Mouse (Mus musculus): Measurements from ENCODE around the gene Aff1.

The Aff1 gene

DNA sequence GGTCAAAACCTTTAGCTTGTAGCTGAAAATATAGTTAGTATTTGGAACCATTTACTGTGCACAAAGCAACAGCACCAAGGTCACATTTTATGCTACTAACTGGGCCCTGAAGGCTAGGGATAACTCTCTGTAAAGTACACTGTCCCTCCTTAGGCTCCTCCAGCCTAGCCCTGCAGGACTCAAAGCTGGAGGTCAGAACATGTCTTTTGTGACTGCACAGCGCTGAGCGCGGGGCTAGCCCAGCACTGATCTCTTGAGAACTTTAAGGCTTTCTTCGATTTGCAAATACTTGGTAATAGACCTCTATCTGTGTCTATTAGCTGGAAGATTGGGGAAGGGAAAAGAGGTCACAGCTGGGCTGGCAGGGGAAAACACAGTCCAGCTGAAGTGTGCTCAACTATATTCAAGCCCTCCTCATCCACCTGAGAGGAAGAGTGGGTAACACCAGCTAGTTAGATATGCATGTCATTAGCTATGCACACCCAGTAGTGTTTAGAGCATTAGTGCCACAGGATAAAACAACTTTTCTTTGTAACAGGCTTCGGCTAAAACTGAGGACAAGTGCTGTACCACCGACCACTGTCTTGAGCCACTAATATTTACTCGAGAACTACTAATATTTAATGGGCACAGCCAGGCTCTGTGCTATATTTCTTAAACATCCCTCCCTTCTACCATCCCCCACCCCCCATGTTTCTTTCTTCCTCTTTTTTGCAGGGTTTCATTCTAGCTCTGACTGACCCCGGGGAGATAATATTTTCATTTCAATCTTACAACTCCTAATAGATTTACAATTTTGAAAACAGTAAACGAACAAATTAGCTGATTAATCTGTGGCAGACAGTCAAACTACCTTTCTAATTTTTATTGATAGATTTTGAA is 33.3 kb downstream of the Aff1 start:
- no peak for DNase-seq (ENCODE audit: extremely low read depth, low read depth)

DNA sequence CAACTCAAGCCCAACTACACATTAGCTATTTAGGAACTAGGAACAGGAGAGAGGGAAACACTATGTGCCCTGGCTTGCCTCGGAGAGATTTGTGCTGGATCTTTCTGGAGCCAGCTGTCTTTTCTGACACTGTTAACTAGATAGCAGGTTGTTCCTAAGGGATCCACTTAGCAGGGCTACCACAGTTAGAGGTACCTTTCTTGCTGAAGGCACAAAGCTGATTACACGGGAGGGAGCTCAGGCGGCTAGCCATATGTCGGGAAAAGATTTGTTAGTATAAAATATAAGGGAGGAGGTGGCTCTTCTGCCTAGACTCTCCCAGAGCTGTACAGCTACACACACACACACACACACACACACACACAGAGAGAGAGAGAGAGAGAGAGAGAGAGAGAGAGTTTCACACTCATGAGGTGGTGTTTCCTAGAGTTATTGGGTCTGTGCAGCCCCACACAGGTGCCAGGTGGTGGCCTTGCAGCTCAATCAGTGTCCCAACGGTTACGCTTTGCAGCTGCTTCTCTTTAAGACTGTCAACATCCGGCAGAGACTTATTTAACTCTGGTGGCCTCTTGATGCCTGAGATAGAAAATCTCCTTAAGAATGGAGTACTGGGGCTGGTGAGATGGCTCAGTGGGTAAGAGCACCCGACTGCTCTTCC is 34.2 kb downstream of the Aff1 start:
- DNase-seq (ENCODE audit: extremely low read depth, low read depth): no peak

DNA sequence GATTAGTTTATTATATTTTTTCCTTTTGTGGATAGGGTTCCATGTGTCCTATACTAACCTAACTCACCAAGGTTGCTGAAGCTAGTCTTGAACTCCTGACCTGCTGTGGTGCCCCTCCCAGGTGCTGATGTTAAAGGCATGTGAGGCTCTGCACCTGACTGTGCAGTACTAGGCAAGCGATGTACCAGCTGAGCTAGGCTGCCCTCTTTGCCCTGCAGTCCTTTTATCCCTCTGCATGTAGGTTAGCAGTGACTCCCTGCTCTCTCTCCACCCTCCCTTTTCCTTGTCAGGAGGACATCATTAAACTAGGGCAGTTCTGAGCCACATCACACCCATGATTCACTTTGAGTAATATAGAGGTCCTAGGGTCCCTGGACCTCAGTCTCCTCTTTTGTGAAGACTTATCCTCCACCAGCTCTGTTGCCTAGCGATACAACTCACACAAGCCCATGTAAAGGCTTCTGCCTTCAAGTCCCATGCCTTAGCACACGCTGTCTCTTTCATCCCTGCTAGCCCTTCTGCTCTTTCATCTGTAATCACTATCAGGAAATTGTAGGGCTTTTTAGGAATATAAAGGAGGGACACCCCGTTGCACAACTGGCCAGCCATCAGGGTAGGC is 35.7 kb downstream of the Aff1 start:
- no peak for DNase-seq (ENCODE audit: extremely low read depth, low read depth)

DNA sequence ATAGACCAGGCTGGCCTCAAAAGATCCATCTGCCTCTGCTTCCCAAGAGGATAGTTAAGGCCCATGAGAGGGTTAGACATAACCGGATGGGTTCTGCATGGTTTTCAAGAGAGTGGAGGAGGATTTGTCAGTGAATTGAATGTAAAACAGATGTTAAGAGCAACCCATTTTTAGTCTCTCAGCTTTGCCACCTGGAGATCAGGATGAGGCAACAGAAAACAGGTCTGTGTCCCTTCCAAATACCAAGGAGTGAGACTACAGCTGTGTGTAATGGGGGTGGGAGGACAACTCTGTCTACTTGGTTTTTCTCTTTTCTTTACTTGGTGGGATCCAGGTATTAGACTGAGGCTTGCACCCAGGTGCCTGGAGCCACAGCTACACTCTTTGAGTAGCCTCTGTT is 37.1 kb downstream of the Aff1 start:
- no peak for DNase-seq (ENCODE audit: extremely low read depth, low read depth)

DNA sequence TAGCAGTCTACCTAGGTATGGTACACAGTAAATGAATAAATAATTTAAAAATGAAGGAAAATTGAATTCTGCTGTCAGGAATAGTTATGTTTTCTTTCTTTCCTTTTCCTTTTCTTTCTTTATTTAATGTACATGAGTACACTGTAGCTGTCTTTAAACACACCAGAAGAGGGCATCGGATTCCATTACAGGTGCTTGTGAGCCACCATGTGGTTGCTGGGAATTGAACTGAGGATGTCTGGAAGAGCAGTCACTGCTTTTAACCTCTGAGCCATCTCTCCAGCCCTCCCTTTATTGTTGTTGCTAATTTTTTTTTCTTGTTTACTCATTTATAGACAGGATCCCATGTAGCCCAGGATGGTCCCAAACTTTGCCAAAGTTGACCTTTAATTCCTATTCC is 38.0 kb downstream of the Aff1 start:
- no peak for DNase-seq (ENCODE audit: extremely low read depth, low read depth)

DNA sequence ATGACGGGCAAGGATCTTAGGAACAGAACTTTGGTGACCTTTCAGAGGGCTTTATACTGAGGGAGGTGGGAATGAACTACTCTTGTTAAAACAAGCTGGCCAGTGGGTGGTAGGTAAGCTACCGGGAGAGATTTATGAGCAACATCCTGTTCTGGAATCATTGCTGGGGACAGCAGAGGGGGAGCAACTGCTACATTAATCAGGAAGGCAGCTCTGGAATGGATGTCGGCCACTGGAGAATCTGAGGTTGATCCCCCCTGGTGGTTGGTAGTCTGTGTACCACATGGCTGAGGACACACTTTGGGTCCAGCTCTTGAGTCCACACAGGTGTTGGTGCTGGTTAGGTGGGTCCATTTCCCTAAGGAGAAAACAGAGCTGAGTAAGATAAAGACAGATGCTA is 38.6 kb downstream of the Aff1 start:
- DNase-seq (ENCODE audit: extremely low read depth, low read depth): no peak

DNA sequence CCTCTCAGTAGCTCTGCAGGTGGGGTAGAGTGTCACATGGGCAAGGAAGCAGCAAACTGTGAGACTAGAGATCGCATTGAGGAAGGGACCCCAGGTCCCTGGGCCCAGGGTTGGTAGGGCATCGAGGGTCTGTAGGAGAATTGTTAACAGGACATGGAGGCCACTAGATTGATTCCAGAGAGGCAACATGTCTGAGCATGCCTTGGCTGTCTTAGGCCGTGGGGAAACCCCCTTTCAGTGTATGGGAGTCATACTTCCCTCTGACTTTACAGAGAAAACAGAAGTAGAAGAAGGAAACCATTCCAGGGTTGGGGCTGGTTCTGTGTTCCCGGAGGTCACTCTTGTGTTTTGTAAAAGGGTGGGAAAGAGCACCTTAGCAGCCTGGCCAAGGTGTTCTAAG is 40.4 kb downstream of the Aff1 start:
- no peak for DNase-seq (ENCODE audit: extremely low read depth, low read depth)

DNA sequence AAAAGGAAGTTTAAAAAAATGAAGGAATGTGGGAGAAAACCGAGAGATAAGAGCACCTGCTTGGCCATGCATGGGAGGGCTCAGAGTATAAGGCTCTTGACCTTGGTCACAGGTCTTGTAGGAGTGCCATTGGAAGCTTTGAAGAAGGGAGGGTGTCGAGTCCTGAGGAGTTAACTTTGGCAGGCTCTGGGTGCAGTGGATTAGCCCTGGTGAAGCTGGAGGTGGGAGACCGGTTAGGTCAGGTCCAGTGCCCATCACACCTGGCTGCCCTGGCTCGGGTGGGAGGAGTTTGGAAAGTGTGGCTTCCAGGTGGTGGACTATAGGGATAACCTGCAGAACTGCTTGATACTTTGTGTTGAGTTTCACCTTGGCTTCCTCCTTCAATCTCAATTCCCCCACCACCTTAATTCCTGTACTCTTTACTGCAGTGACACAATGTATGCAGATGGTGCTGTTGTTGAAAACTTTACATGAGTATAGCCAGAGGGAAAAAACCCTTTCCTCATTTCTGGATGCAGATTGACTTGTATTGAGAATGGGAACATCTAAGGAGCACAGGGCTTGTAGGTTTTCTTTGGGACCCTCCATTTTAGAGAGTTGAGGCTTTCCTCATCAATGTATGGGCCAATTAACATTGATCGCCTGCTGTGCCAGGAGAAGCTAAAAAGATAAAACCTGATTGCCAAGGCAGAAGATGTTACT is 43.4 kb downstream of the Aff1 start:
- DNase-seq (ENCODE audit: extremely low read depth, low read depth): no peak

DNA sequence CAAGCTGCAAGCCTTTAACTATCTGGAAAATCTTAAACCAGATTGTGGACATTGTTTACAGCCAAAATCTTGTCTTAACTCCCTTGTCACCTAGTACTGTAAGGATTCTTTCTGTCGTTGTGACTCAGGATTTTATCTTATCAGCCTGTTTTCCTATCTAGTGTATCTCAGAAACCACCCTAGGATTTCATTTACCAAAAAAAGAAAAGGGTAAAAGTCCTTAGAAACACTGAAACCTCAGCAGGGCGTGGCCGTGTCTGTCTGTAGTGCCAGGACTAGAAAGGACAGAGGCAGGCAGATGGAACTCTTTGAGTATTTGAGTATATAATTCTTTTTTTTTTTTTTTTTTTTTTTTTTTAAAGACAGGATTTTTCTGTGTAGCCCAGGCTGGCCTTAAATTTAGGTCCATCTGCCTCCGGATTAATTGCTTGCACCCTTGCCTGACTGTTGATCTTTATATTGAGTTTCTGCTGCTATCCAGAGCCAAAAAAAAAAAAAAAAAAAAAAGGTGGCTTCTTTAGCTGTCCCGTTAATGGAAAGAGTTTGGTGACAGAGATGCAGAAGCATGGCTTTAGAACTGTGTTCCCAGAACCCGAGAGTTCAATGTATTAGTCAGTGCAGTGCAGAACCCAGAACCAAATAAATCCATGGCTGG is 44.5 kb downstream of the Aff1 start:
- no peak for DNase-seq (ENCODE audit: extremely low read depth, low read depth)

DNA sequence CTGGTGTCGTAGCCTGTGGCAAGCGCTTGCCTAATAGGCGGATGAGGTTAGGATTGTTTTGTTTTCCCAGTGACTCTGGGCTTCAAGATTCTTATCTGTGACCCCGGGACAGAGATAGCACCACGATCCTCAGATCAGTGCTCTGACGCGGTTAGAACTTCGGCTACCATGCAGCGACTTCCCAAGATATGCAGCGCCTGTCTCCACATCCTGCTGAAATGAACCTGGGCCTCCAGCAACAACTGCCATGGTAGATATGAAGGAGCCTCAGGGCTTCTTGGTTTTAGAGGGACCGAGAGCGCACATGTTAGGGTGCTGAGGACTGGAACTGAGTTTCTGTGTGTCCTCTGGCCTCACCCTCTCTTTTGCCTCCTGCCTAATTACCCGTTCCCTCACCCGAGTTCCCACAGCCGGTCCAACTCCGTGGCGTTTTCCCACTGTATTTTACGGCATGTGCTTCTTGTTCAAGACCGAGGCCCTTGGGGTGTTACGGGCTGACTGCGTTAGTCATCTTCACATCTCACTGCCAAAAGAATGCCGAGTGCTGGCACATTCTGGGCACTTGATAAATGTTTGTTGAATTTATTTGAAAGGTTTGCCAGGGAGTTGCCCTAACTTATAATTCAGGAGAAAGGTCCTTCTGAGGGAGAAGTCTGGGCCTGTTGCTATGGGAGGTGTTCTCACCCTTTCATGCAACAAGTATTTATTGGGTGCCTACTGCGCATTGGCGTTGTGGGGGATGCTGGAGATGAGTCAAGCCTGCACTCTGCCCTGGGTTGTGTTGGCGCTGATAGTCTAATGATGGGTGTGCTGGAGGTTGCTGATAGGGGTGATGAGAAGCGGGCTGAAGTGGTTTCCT is 45.3 kb downstream of the Aff1 start:
- peak; percentile 93 for DNase-seq (ENCODE audit: extremely low read depth, low read depth)

DNA sequence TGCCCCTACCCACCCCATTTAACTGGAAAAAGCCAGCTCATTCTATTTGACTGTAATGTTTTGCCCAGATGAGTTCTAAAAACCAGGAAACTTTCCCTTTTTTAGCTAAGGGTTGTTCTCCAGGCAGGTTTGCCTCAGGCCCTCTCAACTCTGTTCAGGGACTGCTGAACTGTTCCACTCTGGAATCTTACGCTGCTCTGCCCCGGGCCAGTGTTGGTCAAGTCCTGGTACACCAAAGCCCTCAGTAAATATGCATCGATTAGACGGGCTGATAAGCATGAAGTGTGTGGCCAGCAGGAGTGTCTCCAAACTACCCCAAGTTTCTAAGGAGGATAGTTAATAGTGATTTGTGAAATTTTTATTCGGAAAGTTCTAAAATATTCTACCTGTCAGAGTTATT is 46.3 kb downstream of the Aff1 start:
- no peak for DNase-seq (ENCODE audit: extremely low read depth, low read depth)

DNA sequence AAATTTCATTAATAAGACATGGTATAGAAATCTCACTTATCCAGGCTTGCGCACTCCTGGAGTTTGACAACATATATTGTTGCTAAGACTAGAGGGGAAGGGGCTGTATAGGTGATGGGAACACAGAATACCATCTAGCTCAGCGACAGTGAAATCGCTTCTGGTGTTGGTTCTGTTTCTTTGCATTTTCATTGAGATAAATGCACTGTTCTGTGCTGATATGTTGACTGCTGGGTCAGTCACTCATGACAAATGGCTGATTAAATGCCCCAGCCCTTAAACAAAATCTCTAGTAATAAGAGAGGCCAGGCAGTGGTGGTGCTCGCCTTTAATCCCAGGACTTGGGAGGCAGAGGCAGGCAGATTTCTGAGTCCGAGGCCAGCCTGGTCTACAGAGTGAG is 47.0 kb downstream of the Aff1 start:
- no peak for DNase-seq (ENCODE audit: extremely low read depth, low read depth)

DNA sequence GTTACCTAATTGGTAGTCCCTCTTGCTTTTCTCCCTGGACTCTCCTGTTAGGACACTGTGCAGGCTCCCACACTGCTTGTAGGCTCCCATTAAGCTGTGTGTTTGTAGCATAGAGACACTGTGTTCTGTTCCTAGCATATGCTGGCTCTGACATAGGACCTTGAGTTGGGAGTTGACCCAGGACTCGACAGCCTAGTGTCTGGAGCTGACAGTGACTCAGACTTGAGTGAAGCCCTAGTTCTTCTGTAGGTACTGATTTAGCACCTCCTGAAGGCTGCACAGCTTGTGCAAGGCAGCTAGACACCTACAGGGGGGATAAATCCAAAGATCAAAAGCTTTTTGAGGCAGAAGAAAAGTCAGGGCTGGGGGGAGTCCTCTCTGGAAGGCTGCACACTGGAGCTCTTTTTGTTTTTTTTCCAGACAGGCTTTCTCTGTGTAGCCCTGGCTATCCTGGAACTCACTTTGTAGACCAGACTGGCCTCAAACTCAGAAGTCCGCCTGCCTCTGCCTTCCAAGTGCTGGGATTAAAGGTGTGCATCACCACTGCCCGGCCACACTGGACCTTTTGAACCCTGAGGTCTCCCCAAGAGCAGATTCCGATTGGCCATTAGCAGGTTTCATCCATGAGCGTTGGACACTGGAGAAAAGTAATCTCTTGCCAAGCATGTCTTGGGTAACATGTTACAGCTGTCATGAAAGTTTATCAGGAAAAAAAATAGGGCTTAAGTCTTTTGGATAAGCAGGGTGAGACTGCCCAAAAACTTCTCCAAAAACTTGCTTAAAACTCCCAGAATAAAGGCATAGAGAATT is 48.1 kb downstream of the Aff1 start:
- DNase-seq (ENCODE audit: extremely low read depth, low read depth): no peak

DNA sequence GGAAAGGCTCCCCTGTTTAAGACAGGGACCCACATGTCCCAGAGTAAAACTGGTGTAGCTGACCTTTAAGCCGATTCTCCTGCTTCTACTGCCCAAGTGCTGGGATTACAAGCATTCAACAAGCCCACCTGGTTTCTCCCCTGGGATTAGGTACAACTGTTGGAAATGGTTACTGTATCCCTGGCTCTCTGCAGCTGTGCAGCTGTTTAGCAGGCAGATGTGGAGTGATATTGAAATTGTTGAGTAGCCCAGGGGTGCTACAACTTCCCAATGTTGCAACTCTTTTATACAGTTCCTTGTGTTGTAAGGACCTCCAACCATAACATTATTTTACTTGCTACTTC is 48.7 kb downstream of the Aff1 start:
- DNase-seq (ENCODE audit: extremely low read depth, low read depth): no peak

DNA sequence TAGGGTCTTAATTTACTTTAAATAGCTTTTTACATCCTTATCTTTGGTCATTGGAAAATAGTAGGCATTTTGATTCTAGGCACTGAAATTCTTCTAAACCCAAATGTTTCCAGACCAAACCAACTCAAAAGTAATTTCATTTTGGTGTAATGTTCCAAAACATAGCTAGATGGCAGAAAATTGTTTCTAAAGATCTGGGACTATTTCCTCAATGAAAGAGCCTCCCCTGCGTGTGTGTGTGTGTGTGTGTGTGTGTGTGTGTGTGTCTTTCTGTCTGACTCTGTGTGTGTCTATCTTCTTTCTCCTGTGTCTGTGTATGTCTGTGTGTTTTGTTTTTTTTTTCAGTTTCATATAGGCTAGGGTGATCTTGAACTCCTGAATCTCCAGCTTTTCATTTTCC is 49.3 kb downstream of the Aff1 start:
- no peak for DNase-seq (ENCODE audit: extremely low read depth, low read depth)

DNA sequence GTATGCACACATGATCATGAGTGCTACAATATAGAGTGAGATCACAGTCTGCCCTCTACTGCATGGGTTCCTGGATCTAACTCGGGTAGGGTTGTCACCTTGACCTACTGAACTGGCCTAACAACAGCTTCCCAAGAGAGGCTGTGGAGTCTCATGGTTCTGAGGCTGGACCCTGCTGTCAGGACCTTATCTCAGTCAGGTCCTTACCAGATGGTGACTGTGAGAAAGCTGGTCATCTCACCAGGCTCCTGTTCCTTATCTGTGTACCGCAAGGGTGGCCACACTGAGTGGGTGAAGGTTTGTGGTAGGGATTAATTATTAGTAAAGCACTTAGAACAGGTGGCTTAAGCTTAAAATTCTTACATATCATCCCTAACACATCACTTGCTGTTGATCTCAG is 49.8 kb downstream of the Aff1 start:
- DNase-seq (ENCODE audit: extremely low read depth, low read depth): no peak

DNA sequence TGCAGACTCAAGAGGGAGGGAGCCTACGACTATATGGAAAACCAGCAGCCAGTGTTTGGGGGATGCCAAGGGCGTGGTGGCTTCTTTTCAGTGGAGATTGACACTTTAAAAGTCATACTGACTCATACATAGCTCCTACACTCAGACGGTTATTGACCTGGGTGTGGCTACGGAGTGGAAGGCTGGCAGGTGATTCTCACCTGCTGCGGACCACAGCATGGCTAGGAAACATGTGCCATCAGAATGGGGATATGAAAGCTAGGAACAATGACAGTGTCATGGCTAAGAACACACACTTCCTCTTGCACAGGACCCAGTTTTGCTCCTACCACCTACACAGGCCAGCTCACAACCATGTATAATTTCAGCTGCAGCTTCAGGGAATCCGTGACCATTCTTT is 52.4 kb downstream of the Aff1 start:
- no peak for DNase-seq (ENCODE audit: extremely low read depth, low read depth)

DNA sequence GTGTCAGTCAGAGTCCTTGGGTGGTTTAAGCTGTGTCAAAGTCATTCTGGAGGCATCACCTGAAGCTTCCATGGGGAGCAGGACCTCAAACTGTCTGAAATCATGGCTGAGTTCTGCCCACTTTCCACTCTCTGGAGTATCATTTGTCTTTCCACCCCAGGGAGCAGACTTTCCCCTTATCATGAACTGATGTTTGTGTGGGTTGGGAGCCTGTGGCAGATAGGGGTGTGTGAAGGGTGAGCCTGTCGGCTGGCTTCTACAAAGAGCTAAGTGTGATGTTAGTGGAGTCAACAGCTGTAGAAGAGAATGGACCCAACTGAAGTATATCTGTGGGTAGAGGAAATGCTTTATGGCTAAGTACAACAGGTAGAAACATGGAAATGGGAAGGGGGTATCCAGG is 53.5 kb downstream of the Aff1 start:
- no peak for DNase-seq (ENCODE audit: extremely low read depth, low read depth)

DNA sequence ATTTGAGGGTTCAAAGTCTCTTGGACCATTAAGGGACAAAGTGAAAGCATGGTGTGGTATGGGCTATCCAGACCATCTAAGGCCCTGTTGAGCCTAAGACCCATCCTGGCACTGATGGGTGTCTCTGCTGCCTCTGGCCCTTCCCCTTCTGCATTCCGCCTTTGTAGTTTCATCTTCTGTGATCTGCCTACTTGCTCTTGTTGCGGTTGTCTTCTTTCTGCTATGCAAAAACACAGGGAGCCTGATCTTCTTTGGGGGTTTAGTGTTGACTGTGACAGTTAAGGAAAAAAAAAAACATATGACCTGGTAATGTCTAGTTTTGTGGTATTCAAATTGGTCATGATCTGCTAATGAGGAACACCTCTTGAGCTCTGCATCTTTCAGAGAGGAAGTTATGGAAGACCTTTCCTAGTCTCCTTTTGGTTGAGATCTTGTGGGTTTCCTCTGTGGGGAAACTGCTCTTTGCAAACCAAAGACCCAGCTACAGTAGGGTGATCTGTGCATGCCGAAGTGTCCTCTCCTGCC is 54.4 kb downstream of the Aff1 start:
- no peak for DNase-seq (ENCODE audit: extremely low read depth, low read depth)

DNA sequence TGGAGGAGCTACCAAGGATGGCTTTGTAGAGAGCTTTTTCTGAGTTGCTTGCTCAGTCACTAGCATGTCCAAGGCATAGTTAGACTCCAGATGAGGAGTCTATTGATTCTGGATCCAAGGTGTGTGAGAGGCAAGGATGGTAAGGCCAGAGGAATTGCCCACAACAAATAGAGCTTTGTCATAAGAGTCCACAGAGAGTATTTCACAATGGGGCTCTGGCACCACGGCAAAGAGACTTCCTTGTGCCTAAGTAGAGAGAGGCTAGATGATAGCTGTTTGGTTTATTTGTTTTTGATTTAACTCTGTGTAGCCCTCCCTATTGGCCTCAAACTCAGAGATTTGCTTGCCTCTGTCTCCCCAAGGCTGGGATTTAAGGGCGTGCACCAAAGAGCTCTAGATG is 54.9 kb downstream of the Aff1 start:
- no peak for DNase-seq (ENCODE audit: extremely low read depth, low read depth)
